Comparison of ENCODE assay signal across 25 mouse cellular contexts in genomic region chr6:140187106-140187505, GRCm38 (mm10).
DNase-seq lines count a peak whose midpoint lies in the region; ATAC-seq and TF ChIP-seq lines count a peak whose summit lies in the region.
"Had no signal": no experiment of that assay in that cellular context is flagged by ENCODE, and none has a peak within 500 bp of the region (broad histone marks: within the 10 kb centered on the region; RNA-seq: fewer than 3 reads in every experiment).

No protein-coding gene starts in this region.

- H3K27me3 ChIP-seq in liver, adult 2 months (ENCODE audit: control insufficient read depth, insufficient read depth, low read length): no peaks in the 10 kb centered on the region
- no peaks in the 10 kb centered on the region for H3K27me3 ChIP-seq in liver, embryonic 12.5 days (replicated peaks)
- no peaks in the 10 kb centered on the region for H3K27me3 ChIP-seq in midbrain, embryonic 11.5 days (ENCODE audit: control insufficient read depth, insufficient read depth, low read length)
- H3K27me3 ChIP-seq in midbrain, embryonic 16.5 days (ENCODE audit: control insufficient read depth, insufficient read depth, low read depth, low read length): no peaks in the 10 kb centered on the region
- H3K27me3 ChIP-seq: CH12.LX; forebrain, embryonic 13.5 days; hindbrain, embryonic 13.5 days; limb, embryonic 12.5 days; midbrain, embryonic 15.5 days; stomach, embryonic 15.5 days had no signal

- H3K4me2 ChIP-seq in liver, embryonic 12.5 days: no peak overlapping the region
- no peak overlapping the region for H3K4me2 ChIP-seq in midbrain, embryonic 11.5 days
- no peak overlapping the region for H3K4me2 ChIP-seq in midbrain, embryonic 16.5 days (ENCODE audit: low read length)
- H3K4me2 ChIP-seq: forebrain, embryonic 13.5 days; heart, embryonic 11.5 days; hindbrain, embryonic 13.5 days; limb, embryonic 12.5 days; liver, embryonic 11.5 days; midbrain, embryonic 15.5 days; stomach, embryonic 15.5 days had no signal

- peaks cover 28% of the 10 kb centered on the region for H3K4me1 ChIP-seq in liver, adult 2 months (ENCODE audit: control insufficient read depth, insufficient read depth, low read length)
- no peaks in the 10 kb centered on the region for H3K4me1 ChIP-seq in liver, embryonic 12.5 days
- H3K4me1 ChIP-seq in midbrain, embryonic 11.5 days (ENCODE audit: control insufficient read depth, insufficient read depth, low read length): no peaks in the 10 kb centered on the region
- no peaks in the 10 kb centered on the region for H3K4me1 ChIP-seq in midbrain, embryonic 16.5 days (ENCODE audit: control insufficient read depth, insufficient read depth, low read length)
- H3K4me1 ChIP-seq: forebrain, embryonic 13.5 days; hindbrain, embryonic 13.5 days; midbrain, embryonic 15.5 days; stomach, embryonic 15.5 days had no signal

- intact Hi-C loops in heart, postnatal 25 days (cut with DNase I): no loop called here

- no peaks in the 10 kb centered on the region for H3K36me3 ChIP-seq in liver, adult 2 months (ENCODE audit: control insufficient read depth, insufficient read depth, low read length)
- no peaks in the 10 kb centered on the region for H3K36me3 ChIP-seq in liver, embryonic 12.5 days
- no peaks in the 10 kb centered on the region for H3K36me3 ChIP-seq in midbrain, embryonic 11.5 days (ENCODE audit: control insufficient read depth, insufficient read depth, low read length)
- no peaks in the 10 kb centered on the region for H3K36me3 ChIP-seq in midbrain, embryonic 16.5 days (ENCODE audit: control insufficient read depth, insufficient read depth, low read length)
- H3K36me3 ChIP-seq: hindbrain, embryonic 13.5 days; limb, embryonic 12.5 days; midbrain, embryonic 15.5 days; stomach, embryonic 15.5 days had no signal

- no peaks in the 10 kb centered on the region for H3K9me3 ChIP-seq in liver, embryonic 12.5 days (replicated peaks)
- H3K9me3 ChIP-seq in midbrain, embryonic 11.5 days (ENCODE audit: control insufficient read depth, low read length): no peaks in the 10 kb centered on the region
- H3K9me3 ChIP-seq in midbrain, embryonic 16.5 days (replicated peaks; ENCODE audit: control insufficient read depth, low read length, poor library complexity, severe bottlenecking): no peaks in the 10 kb centered on the region
- H3K9me3 ChIP-seq: forebrain, embryonic 13.5 days; hindbrain, embryonic 13.5 days; limb, embryonic 12.5 days; midbrain, embryonic 15.5 days; stomach, embryonic 15.5 days had no signal

- peak; percentile 78 for DNase-seq in heart, adult 11 months
- DNase-seq in heart, postnatal 25 days (ENCODE audit: low spot score): no peak
- peak; percentile 88 for DNase-seq in liver, adult 2 months (ENCODE audit: extremely low read depth, low read depth, low spot score)
- DNase-seq in midbrain, embryonic 11.5 days (ENCODE audit: low spot score, missing footprints): peak; percentile 26
- DNase-seq in large intestine, adult 2 months (ENCODE audit: low read depth, low spot score): peak; percentile 95
- no peak for DNase-seq in spleen, adult 12 weeks (ENCODE audit: low spot score)
- DNase-seq: adrenal gland, postnatal 10 days; cerebellum, adult 11 months; cerebellum, adult 9-10 months; cerebellum, postnatal 36 days; gastrocnemius, postnatal 25 days; heart, adult 18-20 months; heart, postnatal 4 days; liver, postnatal 0 days had no signal

- 31% methylated on average over 6 of the region's 6 CpGs for WGBS in liver, adult 2 months
- WGBS in liver, embryonic 12.5 days (ENCODE audit: insufficient replicate concordance): 58% methylated on average over 6 of the region's 6 CpGs
- 87% methylated on average over 6 of the region's 6 CpGs for WGBS in midbrain, embryonic 11.5 days
- 80% methylated on average over 6 of the region's 6 CpGs for WGBS in midbrain, embryonic 16.5 days
- 21% methylated on average over 6 of the region's 6 CpGs for WGBS in large intestine, adult 2 months

- 0 out of 2 replicates have a peak overlapping the region, but pooled peaks have one; percentile 21 for H3K27ac ChIP-seq in liver, adult 2 months (replicated peaks; ENCODE audit: insufficient read depth, low read depth, low read length)
- H3K27ac ChIP-seq in liver, embryonic 12.5 days: no peak overlapping the region
- no peak overlapping the region for H3K27ac ChIP-seq in midbrain, embryonic 11.5 days (ENCODE audit: low read depth, low read length)
- H3K27ac ChIP-seq in midbrain, embryonic 16.5 days (ENCODE audit: low read length): no peak overlapping the region
- H3K27ac ChIP-seq: forebrain, embryonic 13.5 days; hindbrain, embryonic 13.5 days; left cerebral cortex, adult 2 months; limb, embryonic 12.5 days; midbrain, embryonic 15.5 days; stomach, embryonic 15.5 days had no signal

- no peak for TF ChIP-seq CTCF in liver, adult 2 months (IDR thresholded peaks at IDR 0.05; ENCODE audit: low read depth, low read length)

- no peak overlapping the region for H3K9ac ChIP-seq in liver, adult 2 months (ENCODE audit: low read depth, low read length)
- H3K9ac ChIP-seq in liver, embryonic 12.5 days: no peak overlapping the region
- no peak overlapping the region for H3K9ac ChIP-seq in midbrain, embryonic 11.5 days (ENCODE audit: low read length)
- no peak overlapping the region for H3K9ac ChIP-seq in midbrain, embryonic 16.5 days (ENCODE audit: low read depth, low read length)
- H3K9ac ChIP-seq: forebrain, embryonic 13.5 days; hindbrain, embryonic 13.5 days; limb, embryonic 12.5 days; liver, postnatal 0 days; midbrain, embryonic 15.5 days; stomach, embryonic 15.5 days had no signal

- no peaks in the 10 kb centered on the region for H3K79me2 ChIP-seq in liver, adult 2 months (ENCODE audit: control insufficient read depth, insufficient read depth, low read length)

- no peak overlapping the region for H3K4me3 ChIP-seq in liver, adult 2 months (ENCODE audit: insufficient read depth, low read depth, low read length)
- no peak overlapping the region for H3K4me3 ChIP-seq in liver, embryonic 12.5 days
- no peak overlapping the region for H3K4me3 ChIP-seq in midbrain, embryonic 11.5 days (ENCODE audit: low read depth, low read length)
- no peak overlapping the region for H3K4me3 ChIP-seq in midbrain, embryonic 16.5 days (ENCODE audit: low read depth, low read length)
- H3K4me3 ChIP-seq: forebrain, embryonic 13.5 days; hindbrain, embryonic 13.5 days; left cerebral cortex, adult 2 months; limb, embryonic 12.5 days; midbrain, embryonic 15.5 days; stomach, embryonic 15.5 days had no signal

- no peak for ATAC-seq in liver, embryonic 12.5 days
- ATAC-seq in midbrain, embryonic 11.5 days (ENCODE audit: low FRiP score): no peak
- ATAC-seq in midbrain, embryonic 16.5 days: no peak
- ATAC-seq: forebrain, embryonic 13.5 days; liver, postnatal 0 days; midbrain, embryonic 15.5 days had no signal

- no peak for TF ChIP-seq POLR2A in liver, adult 2 months (IDR thresholded peaks at IDR 0.05; ENCODE audit: extremely low read depth, insufficient read depth, low read length)

Comparison
In these comparisons a context has a peak if more than half of its experiments do, and no peak if none do; other contexts are left out.
1. DNase-seq: peak in heart, adult 11 months (single experiment), liver, adult 2 months (single experiment), midbrain, embryonic 11.5 days (single experiment) and large intestine, adult 2 months (single experiment); none in heart, postnatal 25 days (single experiment) and spleen, adult 12 weeks (single experiment).